Mouse (Mus musculus) gastrocnemius, postnatal 14 days (tissue): ENCODE measurements around the gene Map3k15. TPM values are rescaled to one million over a fixed set of nuclear protein-coding genes. Genes with fewer than 3 reads are reported as not detected.

Source experiments
- DNase-seq: peaks from one replicate; pipeline ENCODE4 v3.0.0; 2021; ENCODE audit warnings: mixed read lengths
- intact Hi-C: fragments of 180-260 bp; cut with DNase I; formaldehyde crosslinking; loops from one replicate; pipeline ENCODE4 v1.15.1; 2025; ENCODE audit warnings: low total_unique reads
- long read RNA-seq, 2 experiments: library from polyadenylated mRNA; stranded (forward); transcript quantifications; one replicate each; pipeline ENCODE4 v2.0.0; 2021
- total RNA-seq, 2 experiments: library from RNA; stranded (reverse); gene quantifications; 2 replicates each; pipeline ENCODE4 v1.2.3; 2021

The Map3k15 gene
- total RNA-seq: under 1 TPM; 0.16 to 0.40 TPM
- long read RNA-seq, experiment 1: 0 reads
- long read RNA-seq, experiment 2: 0 reads

- intact Hi-C loops: no loop called here
- DNase-seq: peak; percentile 59
Measured at GRCm38 (mm10) chrX:159988002-159988960, at the start of gene Map3k15. TSS of gene Map3k15 (plus strand) at chrX:159988433.

- intact Hi-C loops: no loop called here
- peak; percentile 34 for DNase-seq
Measured at GRCm38 (mm10) chrX:159942569-159942968, 45.7 kb upstream of the Map3k15 start.

- no peak for DNase-seq
- intact Hi-C loops: no loop called here
Measured at GRCm38 (mm10) chrX:159943586-159943985, 44.6 kb upstream of the Map3k15 start.

DNA sequence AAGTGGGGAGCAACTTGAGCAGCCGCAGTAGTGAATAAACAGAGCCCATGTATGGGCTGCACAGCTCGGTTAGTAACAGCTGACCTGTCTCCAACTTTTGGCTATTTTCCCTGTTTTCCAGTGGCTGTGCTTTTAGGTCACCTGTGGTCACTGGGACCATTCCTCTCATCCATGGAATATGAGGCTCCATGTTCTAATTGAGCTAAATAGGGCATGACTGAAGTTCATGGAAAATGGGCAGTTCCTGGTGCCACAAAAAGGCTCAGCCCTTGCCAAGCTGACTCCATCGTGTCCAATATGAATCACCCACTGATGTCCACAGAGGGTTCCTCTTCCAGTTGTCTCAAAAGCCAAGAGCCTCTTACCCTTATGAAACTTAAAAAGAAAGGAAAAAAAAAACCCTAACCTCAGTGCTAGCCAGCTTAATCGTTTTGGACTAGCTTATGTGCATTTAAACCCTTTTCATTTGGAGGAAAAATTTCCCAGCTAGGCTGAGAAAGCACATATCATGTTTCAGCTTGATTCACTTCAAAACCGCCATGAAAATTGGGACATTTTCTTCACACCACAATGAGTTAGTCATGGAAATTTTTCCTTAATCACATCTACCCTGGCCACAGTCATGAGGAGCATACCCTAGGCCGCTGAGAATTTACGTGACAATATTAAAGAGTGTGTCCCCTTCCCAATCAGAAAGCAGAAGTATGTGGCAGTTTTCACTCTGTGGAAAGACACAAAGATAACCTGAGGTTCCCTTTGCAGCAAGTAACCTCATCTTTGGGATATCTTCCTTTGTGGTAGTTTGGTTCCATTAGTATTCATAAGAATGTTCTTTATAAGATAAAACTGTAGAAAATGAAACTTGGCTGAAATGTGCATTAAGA lies 34.4 kb upstream of the Map3k15 start:
- no peak for DNase-seq
- intact Hi-C loops: no loop called here

DNA sequence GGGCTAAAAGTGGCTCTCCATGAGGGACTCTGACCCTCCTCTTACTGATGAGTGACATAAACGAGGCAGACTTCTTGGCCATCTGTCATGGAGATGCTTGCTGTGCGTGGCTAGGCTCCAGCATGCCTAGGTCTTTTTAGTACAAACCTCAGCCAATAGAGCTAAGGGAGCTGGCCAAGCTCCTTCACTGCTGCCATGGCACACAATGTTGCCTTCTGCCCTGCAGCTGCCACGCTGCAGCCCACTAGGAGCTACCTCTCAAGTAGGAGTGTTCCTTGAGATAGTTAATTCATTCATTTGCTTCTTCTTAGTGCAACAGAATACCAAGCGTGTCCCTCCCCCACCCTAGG lies 33.8 kb upstream of the Map3k15 start:
- DNase-seq: no peak
- intact Hi-C loops: no loop called here

DNA sequence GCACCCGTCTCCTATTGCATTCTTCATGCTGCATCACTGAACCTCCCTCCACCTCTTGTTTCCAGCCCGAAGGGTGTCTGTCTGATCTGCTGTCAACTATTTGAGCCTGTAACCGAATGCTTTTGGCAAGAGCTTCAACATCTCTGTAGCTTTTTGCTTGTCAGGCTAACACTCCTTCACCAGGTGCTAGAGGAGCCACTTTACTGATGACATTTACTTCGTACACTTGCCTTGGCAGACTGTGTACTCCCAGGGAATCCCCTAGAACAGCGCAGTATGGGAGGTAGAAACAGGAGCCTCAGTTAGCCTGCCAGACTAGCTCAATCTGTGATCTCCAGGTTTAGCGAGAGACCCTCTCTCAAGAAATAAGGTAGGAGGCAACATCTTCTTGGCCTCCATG lies 32.8 kb upstream of the Map3k15 start:
- intact Hi-C loops: no loop called here
- no peak for DNase-seq

GRCm38 (mm10) chrX:159961385-159961784 lies 26.8 kb upstream of the Map3k15 start:
- intact Hi-C loops: loop anchor here (5.0 kb wide), 1 partner anchor 334 kb away; the partner anchor contains the start of gene Sh3kbp1
- DNase-seq: no peak

DNA sequence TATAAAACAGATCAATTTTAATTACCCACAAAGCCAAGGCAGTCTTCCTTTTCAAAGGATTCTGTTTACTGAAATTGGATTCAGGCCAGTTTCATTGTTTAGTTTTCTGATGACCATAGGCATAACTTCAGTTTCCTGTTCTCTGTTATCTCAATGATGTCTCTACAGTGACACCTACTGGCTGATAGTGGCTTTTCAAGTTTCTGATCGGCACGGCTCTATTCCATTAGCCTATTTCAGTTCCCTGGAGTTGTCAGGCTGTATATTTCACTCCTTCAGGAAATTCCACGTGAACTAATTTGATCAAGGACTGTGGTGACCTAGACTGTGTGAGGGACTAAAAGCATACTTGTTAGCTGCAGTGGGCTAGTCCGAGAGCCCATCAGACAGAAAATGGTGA lies 25.0 kb upstream of the Map3k15 start:
- intact Hi-C loops: loop anchor here (5.0 kb wide), 1 partner anchor 336 kb away; the partner anchor contains the start of gene Sh3kbp1
- DNase-seq: no peak

DNA sequence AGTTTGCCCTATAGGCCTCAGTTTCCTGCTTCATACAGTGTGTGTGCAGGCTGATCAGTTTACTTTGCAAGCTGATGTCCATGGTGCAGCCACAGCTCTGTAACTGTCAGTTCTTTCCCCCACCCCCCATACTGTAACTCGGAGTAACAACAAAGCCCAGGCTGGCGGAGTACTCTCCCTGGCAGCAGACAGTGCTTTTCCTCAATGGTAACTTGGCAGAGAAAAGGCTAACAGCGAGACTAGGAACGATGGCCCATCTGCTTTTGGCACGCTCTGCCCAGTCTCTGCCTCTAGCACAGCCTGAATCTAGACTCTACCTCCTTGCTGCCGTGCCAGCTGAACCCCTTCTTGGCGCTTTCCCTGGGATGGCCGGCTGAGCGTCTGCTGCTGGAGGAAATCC lies 24.3 kb upstream of the Map3k15 start:
- no peak for DNase-seq

DNA sequence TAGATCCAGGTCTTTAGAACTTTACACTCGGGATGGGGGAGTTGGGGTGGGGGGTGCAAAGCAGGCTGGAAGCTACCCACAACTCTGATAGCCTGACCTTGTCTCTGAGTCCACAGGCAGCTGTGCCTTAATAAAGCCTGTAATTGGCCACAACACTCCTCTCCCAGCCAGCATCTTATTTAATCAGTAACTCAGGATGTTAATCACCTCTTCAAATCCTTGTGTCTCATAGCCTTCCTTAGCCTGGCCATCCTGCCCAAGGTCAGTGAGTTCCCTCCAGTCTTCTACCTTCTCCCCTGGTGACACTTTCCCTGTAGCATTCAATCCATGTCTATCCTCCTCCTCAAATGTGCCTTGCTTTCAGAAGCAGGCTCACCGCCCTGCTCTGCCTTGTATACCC lies 19.2 kb upstream of the Map3k15 start:
- no peak for DNase-seq
- intact Hi-C loops: no loop called here

More for the DNA sequence above, 24.3 kb upstream of the Map3k15 start:
- intact Hi-C loops: loop anchor here (5.0 kb wide), 1 partner anchor 337 kb away; the partner anchor contains the start of gene Sh3kbp1

- intact Hi-C loops: no loop called here
- no peak for DNase-seq
Measured at GRCm38 (mm10) chrX:159971091-159971779, 17.0 kb upstream of the Map3k15 start.

DNA sequence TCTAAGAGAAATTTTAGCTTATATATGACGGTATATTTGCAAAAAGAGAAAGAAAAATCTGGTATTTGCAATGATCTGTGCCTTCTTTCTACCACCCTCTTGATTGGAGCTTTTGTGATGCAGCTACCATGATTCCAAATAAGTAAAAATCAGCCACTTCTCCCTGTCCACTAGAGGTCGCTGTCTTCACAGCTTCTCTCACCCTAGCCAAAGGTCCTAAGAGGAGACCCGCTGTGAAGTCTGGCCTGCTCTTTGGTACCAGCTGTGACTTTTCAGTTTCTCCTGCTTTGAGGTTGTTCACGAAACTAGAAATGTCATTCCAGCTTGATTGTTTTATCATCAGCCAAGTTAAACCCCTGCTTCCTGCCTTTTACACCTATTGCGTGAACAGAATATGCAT lies 14.5 kb upstream of the Map3k15 start:
- DNase-seq: no peak
- intact Hi-C loops: no loop called here

DNA sequence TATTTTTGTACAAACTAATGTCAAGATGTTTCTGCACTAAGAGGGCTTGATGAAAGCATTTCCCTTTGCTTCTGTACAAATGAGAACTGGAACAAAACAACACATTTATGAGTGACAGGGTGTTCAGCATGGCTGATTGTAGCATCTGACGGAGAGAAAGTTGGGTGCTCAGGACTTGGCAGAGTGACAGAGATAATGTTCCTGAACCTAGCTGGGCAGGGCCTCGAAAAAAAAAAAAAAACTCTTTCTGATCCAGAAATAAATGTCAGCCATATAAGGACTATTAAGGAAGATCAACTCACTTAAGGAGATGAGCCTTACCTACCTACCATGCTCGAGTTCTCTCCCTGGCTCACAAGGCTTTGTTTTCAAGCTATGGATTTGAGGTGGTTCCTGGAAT lies 12.0 kb upstream of the Map3k15 start:
- intact Hi-C loops: no loop called here
- no peak for DNase-seq

DNA sequence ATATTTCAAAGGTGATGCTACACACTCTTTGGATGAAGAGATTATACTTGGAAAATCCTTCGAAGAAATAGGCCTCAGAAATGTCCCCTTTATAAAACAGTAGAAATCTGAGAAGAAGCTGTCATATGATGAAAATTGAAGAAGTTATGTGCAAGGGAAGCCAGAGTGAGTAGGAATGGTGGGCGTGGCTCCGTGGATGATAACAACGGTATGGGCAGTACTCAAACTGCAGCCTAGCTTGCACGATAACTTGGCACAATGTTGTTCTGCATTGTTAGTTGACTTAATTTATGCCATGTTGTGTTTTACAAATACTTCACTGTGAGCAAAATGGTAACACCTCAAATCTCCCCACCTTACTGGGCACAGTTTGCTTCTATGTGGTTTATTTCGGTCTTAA lies 7.6 kb downstream of the Map3k15 start:
- intact Hi-C loops: no loop called here
- no peak for DNase-seq

DNA sequence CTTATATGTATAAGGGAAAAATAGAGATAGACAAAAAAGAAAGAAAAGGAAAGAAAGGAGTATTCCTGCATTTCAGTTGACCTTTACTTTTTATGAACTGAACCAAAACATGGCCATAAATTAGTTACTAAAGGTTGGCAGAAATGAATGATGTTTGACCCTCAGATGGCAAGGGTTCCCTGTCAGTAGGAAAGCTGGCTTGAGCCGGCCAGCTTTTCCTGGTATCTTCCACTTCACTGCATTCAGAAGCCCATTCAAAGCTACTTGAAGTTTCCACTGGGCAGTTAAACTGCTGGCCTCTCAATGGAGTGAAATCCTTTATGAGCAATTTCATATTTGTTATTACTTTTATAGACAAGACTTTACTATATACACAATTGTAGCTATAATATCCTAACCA lies 65.1 kb downstream of the Map3k15 start:
- DNase-seq: no peak
- intact Hi-C loops: no loop called here

DNA sequence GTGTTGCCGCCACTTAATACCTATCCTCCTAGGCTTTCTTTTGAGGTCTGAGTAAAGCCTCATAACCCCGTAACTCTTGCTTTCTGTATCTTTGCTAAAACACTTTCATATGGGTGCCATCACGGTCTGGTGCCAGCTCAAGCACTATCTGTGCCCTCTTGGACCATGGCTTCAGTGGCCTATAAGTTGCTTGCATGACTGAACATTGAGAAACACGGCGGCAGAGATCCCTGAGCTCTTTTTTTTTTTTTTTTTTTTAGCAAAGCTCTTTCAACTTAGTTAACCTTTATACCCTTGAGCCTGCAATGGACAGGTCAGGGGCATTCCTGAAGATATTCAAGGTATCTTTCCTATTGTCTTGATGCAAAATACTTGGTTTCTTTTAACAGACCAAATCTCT lies 66.4 kb downstream of the Map3k15 start:
- DNase-seq: no peak
- intact Hi-C loops: no loop called here

- no peak for DNase-seq
- intact Hi-C loops: no loop called here
Measured at GRCm38 (mm10) chrX:160091973-160092372, 103.7 kb downstream of the Map3k15 start.

DNA sequence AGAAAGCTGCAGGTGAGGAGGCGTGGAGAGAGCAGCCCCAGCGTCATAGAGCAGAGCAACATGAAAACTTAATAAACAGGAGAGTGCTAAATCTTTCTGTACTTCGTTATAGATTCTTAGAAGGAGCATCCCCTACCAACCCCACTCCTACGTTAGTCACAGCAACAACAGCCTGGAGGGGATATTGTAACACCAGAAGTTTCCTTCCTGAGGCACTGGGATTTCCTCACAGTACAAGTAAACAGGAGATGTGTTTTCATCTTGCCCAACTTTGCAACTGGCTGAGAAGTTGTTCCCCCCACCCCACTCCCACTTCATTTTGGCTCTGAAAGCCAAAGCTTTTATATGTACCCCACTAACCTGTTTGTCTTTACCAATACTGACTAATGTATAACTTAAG lies 119.6 kb downstream of the Map3k15 start:
- intact Hi-C loops: no loop called here
- DNase-seq: no peak

- no peak for DNase-seq
- intact Hi-C loops: no loop called here
Measured at GRCm38 (mm10) chrX:160113777-160114176, 125.5 kb downstream of the Map3k15 start.

DNA sequence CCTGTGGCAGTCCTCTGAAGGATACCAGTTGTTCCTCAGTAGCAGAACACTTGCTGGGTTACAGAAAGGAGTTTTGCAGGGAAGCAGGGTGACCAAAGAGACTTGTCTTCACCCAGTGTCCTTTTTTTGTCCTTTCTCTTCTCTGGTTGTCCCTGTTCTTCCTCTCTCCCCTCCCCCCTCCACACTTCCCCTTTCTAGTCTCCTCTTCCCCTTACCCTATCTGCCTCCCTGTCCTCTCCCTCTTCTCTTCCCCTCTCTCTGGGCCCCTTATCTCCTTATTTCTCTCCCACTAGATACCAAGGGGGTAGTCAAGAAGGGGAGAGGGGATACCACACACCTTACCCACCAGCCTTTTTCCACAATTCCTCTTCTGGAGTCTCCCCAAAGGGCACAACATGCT lies 127.8 kb downstream of the Map3k15 start:
- intact Hi-C loops: no loop called here
- no peak for DNase-seq
